Mouse (Mus musculus) MEL (cell line): ENCODE measurements at regions not wholly inside any gene's neighbourhood (a gene's known extent, or its start where the extent isn't known, plus 50 kb on each side); places are given as distances from the start of the nearest gene placed in this dataset.

Experiments
- DNase-seq: peaks from one replicate; pipeline ENCODE4 v3.0.0; 2011; ENCODE audit warnings: low read depth, low spot score
- H3K27ac ChIP-seq: 2 replicates; pipeline ENCODE4 v1.5.1; 2012; ENCODE audit warnings: low read depth, mild to moderate bottlenecking, control low read depth, low read length, moderate library complexity; ENCODE audit not compliant: control insufficient read depth
- H3K27me3 ChIP-seq, 2 experiments: fragments of 150-350 bp in 1 of 2; sonication (generic) in 1 of 2; 2 replicates each; pipeline ENCODE4 v1.6.1; 2012; ENCODE audit warnings: low read length in 2 of 2, mild to moderate bottlenecking in 2 of 2, improper control_type of control experiment in 1 of 2, moderate library complexity in 1 of 2; ENCODE audit not compliant: insufficient read depth in 2 of 2, control insufficient read depth in 1 of 2
- H3K36me3 ChIP-seq, 2 experiments: 2 replicates each; pipeline ENCODE4 v1.6.1; 2012 to 2014; ENCODE audit warnings: low read length in 2 of 2, improper control_type of control experiment in 1 of 2, inconsistent platforms in 1 of 2, mild to moderate bottlenecking in 1 of 2; ENCODE audit not compliant: insufficient read depth in 2 of 2, control insufficient read depth in 1 of 2
- H3K4me1 ChIP-seq, 2 experiments: fragments of 150-350 bp in 1 of 2; sonication (generic) in 1 of 2; 2 replicates each; pipeline ENCODE4 v1.6.1; 2012; ENCODE audit warnings: low read length in 2 of 2, improper control_type of control experiment in 1 of 2, mild to moderate bottlenecking in 1 of 2; ENCODE audit not compliant: insufficient read depth in 2 of 2, control insufficient read depth in 1 of 2
- H3K4me3 ChIP-seq, 2 experiments: fragments of 150-350 bp in 1 of 2; sonication (generic) in 1 of 2; 2 replicates each; pipeline ENCODE4 v1.5.1; 2012; ENCODE audit warnings: low read depth in 2 of 2, low read length in 2 of 2, mild to moderate bottlenecking in 2 of 2, moderate library complexity in 2 of 2, control low read depth in 1 of 2, improper control_type of control experiment in 1 of 2; ENCODE audit not compliant: control insufficient read depth in 1 of 2, insufficient read depth in 1 of 2
- H3K79me2 ChIP-seq: 2 replicates; pipeline ENCODE4 v1.6.1; 2012; ENCODE audit warnings: mild to moderate bottlenecking, low read length, moderate library complexity; ENCODE audit not compliant: control insufficient read depth, poor library complexity, insufficient read depth
- H3K9ac ChIP-seq: 2 replicates; pipeline ENCODE4 v1.6.1; 2012; ENCODE audit warnings: low read depth, mild to moderate bottlenecking, control low read depth, low read length, moderate library complexity; ENCODE audit not compliant: control insufficient read depth, poor library complexity, severe bottlenecking
- H3K9me3 ChIP-seq: fragments of 150-350 bp; sonication (generic); replicated peaks from 2 replicates; pipeline ENCODE4 v1.6.1; 2012; ENCODE audit warnings: mild to moderate bottlenecking, low read length, improper control_type of control experiment, moderate library complexity; ENCODE audit not compliant: insufficient read depth
- BHLHE40 ChIP-seq: IDR thresholded peaks from 2 replicates; pipeline ENCODE4 v1.6.1; 2012; ENCODE audit warnings: low read depth, mild to moderate bottlenecking, inconsistent platforms, low read length, improper control_type of control experiment, borderline replicate concordance
- CHD1 ChIP-seq: IDR thresholded peaks from 2 replicates; pipeline ENCODE4 v1.6.1; 2012; ENCODE audit warnings: low read depth, mild to moderate bottlenecking, inconsistent platforms, low read length, improper control_type of control experiment
- CTCF ChIP-seq, 3 experiments: IDR thresholded peaks in 2 of 3; conservative IDR thresholded peaks in 1 of 3; 2 replicates each; pipeline ENCODE4 v1.5.1; 2011 to 2012; ENCODE audit warnings: low read length in 3 of 3, low read depth in 2 of 3, mild to moderate bottlenecking in 2 of 3, improper control_type of control experiment in 1 of 3, inconsistent platforms in 1 of 3, mixed read lengths in 1 of 3, moderate library complexity in 1 of 3; ENCODE audit not compliant: control insufficient read depth in 1 of 3, insufficient read depth in 1 of 3, poor library complexity in 1 of 3, severe bottlenecking in 1 of 3
- ELF1 ChIP-seq: IDR thresholded peaks from 2 replicates; pipeline ENCODE4 v1.6.1; 2014; ENCODE audit warnings: low read depth, mild to moderate bottlenecking, inconsistent platforms, low read length, improper control_type of control experiment, moderate library complexity
- ETS1 ChIP-seq: IDR thresholded peaks from 2 replicates; pipeline ENCODE4 v1.6.1; 2012; ENCODE audit warnings: low read depth, mild to moderate bottlenecking, inconsistent platforms, low read length, improper control_type of control experiment, moderate library complexity
- GATA1 ChIP-seq: IDR thresholded peaks from 2 replicates; pipeline ENCODE4 v1.6.1; 2011; ENCODE audit warnings: low read depth, low read length, improper control_type of control experiment
- HCFC1 ChIP-seq: IDR thresholded peaks from 2 replicates; pipeline ENCODE4 v1.6.1; 2012; ENCODE audit warnings: low read depth, mild to moderate bottlenecking, inconsistent platforms, low read length, improper control_type of control experiment, moderate library complexity
- JUND ChIP-seq: IDR thresholded peaks from 2 replicates; pipeline ENCODE4 v1.6.1; 2011; ENCODE audit warnings: low read depth, mild to moderate bottlenecking, improper control_type of control experiment, low read length
- MAFK ChIP-seq: IDR thresholded peaks from 2 replicates; pipeline ENCODE4 v1.6.1; 2011; ENCODE audit warnings: low read depth, mild to moderate bottlenecking, low read length, improper control_type of control experiment, borderline replicate concordance
- MAZ ChIP-seq: IDR thresholded peaks from 2 replicates; pipeline ENCODE4 v1.6.1; 2012; ENCODE audit warnings: low read depth, mild to moderate bottlenecking, inconsistent platforms, low read length, improper control_type of control experiment
- MYB ChIP-seq: IDR thresholded peaks from 2 replicates; pipeline ENCODE4 v1.6.1; 2011; ENCODE audit warnings: mild to moderate bottlenecking, low read depth, low read length, improper control_type of control experiment
- NELFE ChIP-seq: IDR thresholded peaks from 2 replicates; pipeline ENCODE4 v1.6.1; 2011; ENCODE audit warnings: low read depth, low read length, improper control_type of control experiment
- NRF1 ChIP-seq: IDR thresholded peaks from 2 replicates; pipeline ENCODE4 v1.6.1; 2014; ENCODE audit warnings: low read depth, mild to moderate bottlenecking, inconsistent platforms, low read length, improper control_type of control experiment, moderate library complexity; ENCODE audit not compliant: poor library complexity, insufficient read depth, severe bottlenecking
- POLR2A ChIP-seq, 2 experiments: IDR thresholded peaks; 2 replicates each; pipeline ENCODE4 v1.6.1; 2011 to 2012; ENCODE audit warnings: low read length in 2 of 2, mild to moderate bottlenecking in 2 of 2, control low read depth in 1 of 2, improper control_type of control experiment in 1 of 2, low read depth in 1 of 2, moderate library complexity in 1 of 2; ENCODE audit not compliant: control insufficient read depth in 1 of 2, insufficient read depth in 1 of 2, poor library complexity in 1 of 2
- RAD21 ChIP-seq: IDR thresholded peaks from 2 replicates; pipeline ENCODE4 v1.6.1; 2011; ENCODE audit warnings: mild to moderate bottlenecking, low read depth, low read length, improper control_type of control experiment
- RCOR1 ChIP-seq: IDR thresholded peaks from 2 replicates; pipeline ENCODE4 v1.6.1; 2012; ENCODE audit warnings: low read depth, mild to moderate bottlenecking, inconsistent platforms, low read length, improper control_type of control experiment
- SMC3 ChIP-seq: IDR thresholded peaks from 2 replicates; pipeline ENCODE4 v1.6.1; 2011; ENCODE audit warnings: low read depth, low read length, improper control_type of control experiment
- TBP ChIP-seq: IDR thresholded peaks from 2 replicates; pipeline ENCODE4 v1.8.0; 2011; ENCODE audit warnings: low read depth, low read length, improper control_type of control experiment
- UBTF ChIP-seq: IDR thresholded peaks from 2 replicates; pipeline ENCODE4 v1.6.1; 2012; ENCODE audit warnings: low read depth, mild to moderate bottlenecking, inconsistent platforms, low read length, improper control_type of control experiment, moderate library complexity, borderline replicate concordance; ENCODE audit not compliant: insufficient read depth
- USF1 ChIP-seq: IDR thresholded peaks from 2 replicates; pipeline ENCODE4 v1.6.1; 2014; ENCODE audit warnings: low read depth, mild to moderate bottlenecking, inconsistent platforms, low read length, improper control_type of control experiment, moderate library complexity
- ZC3H11A ChIP-seq: IDR thresholded peaks from 2 replicates; pipeline ENCODE4 v1.6.1; 2012; ENCODE audit warnings: low read depth, mild to moderate bottlenecking, inconsistent platforms, low read length, improper control_type of control experiment
- ZKSCAN1 ChIP-seq: IDR thresholded peaks from 2 replicates; pipeline ENCODE4 v1.6.1; 2012; ENCODE audit warnings: low read depth, mild to moderate bottlenecking, inconsistent platforms, low read length, improper control_type of control experiment, moderate library complexity
- ZMIZ1 ChIP-seq: IDR thresholded peaks from 2 replicates; pipeline ENCODE4 v1.6.1; 2012; ENCODE audit warnings: low read depth, mild to moderate bottlenecking, inconsistent platforms, low read length, improper control_type of control experiment, moderate library complexity

GRCm38 (mm10) chr2:166242786-166243521 lies 87.5 kb upstream of the Sulf2 start:
- H3K4me3 ChIP-seq: no peak overlapping the region
- no peak overlapping the region for H3K9ac ChIP-seq
- no peaks in the 10 kb centered on the region for H3K79me2 ChIP-seq
- no peak for DNase-seq
- TF ChIP-seq RAD21 (no peak), CHD1 (no peak)
- H3K9me3 ChIP-seq: no peaks in the 10 kb centered on the region
- H3K27ac ChIP-seq: no peak overlapping the region
- no peaks in the 10 kb centered on the region for H3K27me3 ChIP-seq
- H3K4me1 ChIP-seq: no peaks in the 10 kb centered on the region
- H3K36me3 ChIP-seq: no peaks in the 10 kb centered on the region

DNA sequence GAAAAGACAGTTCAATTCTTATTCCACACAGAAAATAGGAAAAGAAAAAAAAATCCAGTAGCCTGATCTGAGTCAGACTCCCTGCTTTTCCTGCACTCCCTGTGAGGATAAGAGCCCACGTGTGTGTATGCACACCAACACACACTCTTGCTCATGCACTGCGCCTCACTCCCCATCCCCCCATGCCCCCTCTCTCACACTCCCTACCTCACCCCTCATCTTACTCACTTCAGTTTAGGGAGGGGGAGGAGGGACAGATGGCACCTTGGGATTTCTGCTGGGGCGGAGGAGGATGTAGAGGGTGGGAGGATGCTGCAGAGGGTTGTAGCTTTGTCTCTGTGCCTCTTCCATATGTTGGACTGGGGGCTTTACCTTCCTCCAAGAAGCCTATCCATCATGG lies 85.8 kb upstream of the Sulf2 start:
- no peak overlapping the region for H3K9ac ChIP-seq
- no peak overlapping the region for H3K27ac ChIP-seq
- H3K4me3 ChIP-seq: no peak overlapping the region
- no peaks in the 10 kb centered on the region for H3K27me3 ChIP-seq
- no peaks in the 10 kb centered on the region for H3K36me3 ChIP-seq
- TF ChIP-seq CTCF (IDR thresholded peaks at IDR 0.05 in 2 of 3, conservative IDR thresholded peaks at IDR 0.05 in 1 of 3; ENCODE audit: control insufficient read depth in 1 of 3, insufficient read depth in 1 of 3, low read depth in 2 of 3, low read length in 3 of 3, poor library complexity in 1 of 3, severe bottlenecking in 1 of 3) (no peak), MYB (no peak), GATA1 (no peak), POLR2A (IDR thresholded peaks at IDR 0.05; ENCODE audit: control insufficient read depth in 1 of 2, insufficient read depth in 1 of 2, low read depth in 1 of 2, low read length in 2 of 2, poor library complexity in 1 of 2) (no peak), ZKSCAN1 (no peak), ZMIZ1 (no peak), SMC3 (no peak), TBP (no peak)
- TF ChIP-seq, all 39 proteins: peak for 0
- Histone ChIP-seq H3K79me2 (no peaks in the 10 kb centered on the region), H3K4me1 (no peaks in the 10 kb centered on the region), H3K9me3 (no peaks in the 10 kb centered on the region)
- DNase-seq: no peak

DNA sequence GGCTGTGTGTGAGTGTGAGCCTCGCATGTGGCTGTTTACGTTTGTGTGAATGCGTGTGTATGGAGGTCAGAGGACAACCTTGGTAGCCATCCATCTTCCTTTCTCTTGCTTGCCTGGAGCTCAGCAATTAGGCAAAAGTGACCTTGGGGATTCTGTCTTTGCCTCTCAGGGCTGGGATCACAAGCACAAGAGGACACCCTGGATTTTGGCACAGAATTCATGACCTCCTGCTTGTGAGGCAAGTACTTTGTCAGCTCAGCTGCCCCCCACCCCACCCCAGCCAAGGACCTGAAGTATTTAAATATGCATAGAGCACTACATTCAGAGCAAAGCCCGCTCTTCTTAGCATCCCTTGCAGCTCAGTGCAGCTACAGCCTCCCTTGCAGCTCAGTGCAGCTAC lies 84.6 kb upstream of the Sulf2 start:
- Histone ChIP-seq H3K79me2 (no peaks in the 10 kb centered on the region), H3K27ac (no peak overlapping the region), H3K4me3 (no peak overlapping the region), H3K4me1 (no peaks in the 10 kb centered on the region), H3K9me3 (no peaks in the 10 kb centered on the region), H3K9ac (no peak overlapping the region), H3K36me3 (no peaks in the 10 kb centered on the region), H3K27me3 (no peaks in the 10 kb centered on the region)
- no peak for DNase-seq
- TF ChIP-seq JUND (no peak), BHLHE40 (no peak), MYB (no peak), USF1 (no peak), UBTF (no peak), NELFE (no peak), RCOR1 (no peak), CHD1 (no peak), MAFK (no peak), ETS1 (no peak), ZC3H11A (no peak), SMC3 (no peak), NRF1 (no peak), MAZ (no peak), HCFC1 (no peak), ELF1 (no peak), ZKSCAN1 (no peak)
